Mouse (Mus musculus): ENCODE results near the gene Ifih1.

Gene Ifih1

GRCm38 (mm10) chr2:62627728-62628127, 18.3 kb downstream of the Ifih1 start:
- H3K9me3 ChIP-seq (ENCODE audit: low read length) = no peaks in the 10 kb centered on the region
- no peak for TF ChIP-seq NANOG (IDR thresholded peaks at IDR 0.05; ENCODE audit: borderline replicate concordance, low read length)
- peak; percentile 54 for TF ChIP-seq CTCF (conservative IDR thresholded peaks at IDR 0.05; ENCODE audit: low read length)
- TF ChIP-seq POU5F1 (IDR thresholded peaks at IDR 0.05; ENCODE audit: borderline replicate concordance, low read length) = no peak
- H3K36me3 ChIP-seq (ENCODE audit: insufficient read depth, low read length) = no peaks in the 10 kb centered on the region
- H3K4me3 ChIP-seq (replicated peaks; ENCODE audit: low read length) = no peak overlapping the region
- H3K27me3 ChIP-seq (ENCODE audit: insufficient read depth, low read length) = no peaks in the 10 kb centered on the region
- no peaks in the 10 kb centered on the region for H3K4me1 ChIP-seq (replicated peaks; ENCODE audit: low read depth, low read length)

- no peak for TF ChIP-seq POU5F1 (IDR thresholded peaks at IDR 0.05; ENCODE audit: borderline replicate concordance, low read length)
- TF ChIP-seq CTCF (conservative IDR thresholded peaks at IDR 0.05; ENCODE audit: low read length) = no peak
- TF ChIP-seq NANOG (IDR thresholded peaks at IDR 0.05; ENCODE audit: borderline replicate concordance, low read length) = no peak
- Histone ChIP-seq H3K9me3 (ENCODE audit: low read length) (no peaks in the 10 kb centered on the region), H3K4me3 (replicated peaks; ENCODE audit: low read length) (no peak overlapping the region), H3K36me3 (ENCODE audit: insufficient read depth, low read length) (no peaks in the 10 kb centered on the region), H3K27me3 (ENCODE audit: insufficient read depth, low read length) (no peaks in the 10 kb centered on the region), H3K4me1 (replicated peaks; ENCODE audit: low read depth, low read length) (no peaks in the 10 kb centered on the region)
Observed at GRCm38 (mm10) chr2:62623024-62623441, 23.0 kb downstream of the Ifih1 start.

GRCm38 (mm10) chr2:62619679-62620078, 26.4 kb downstream of the Ifih1 start:
- Histone ChIP-seq H3K4me3 (replicated peaks; ENCODE audit: low read length) (no peak overlapping the region), H3K9me3 (ENCODE audit: low read length) (no peaks in the 10 kb centered on the region), H3K4me1 (replicated peaks; ENCODE audit: low read depth, low read length) (no peaks in the 10 kb centered on the region), H3K36me3 (ENCODE audit: insufficient read depth, low read length) (no peaks in the 10 kb centered on the region), H3K27me3 (ENCODE audit: insufficient read depth, low read length) (no peaks in the 10 kb centered on the region)
- TF ChIP-seq NANOG (IDR thresholded peaks at IDR 0.05; ENCODE audit: borderline replicate concordance, low read length) = no peak
- TF ChIP-seq POU5F1 (IDR thresholded peaks at IDR 0.05; ENCODE audit: borderline replicate concordance, low read length) = no peak
- TF ChIP-seq CTCF (conservative IDR thresholded peaks at IDR 0.05; ENCODE audit: low read length) = no peak

- TF ChIP-seq POU5F1 (IDR thresholded peaks at IDR 0.05; ENCODE audit: borderline replicate concordance, low read length) (no peak), CTCF (conservative IDR thresholded peaks at IDR 0.05; ENCODE audit: low read length) (no peak), NANOG (IDR thresholded peaks at IDR 0.05; ENCODE audit: borderline replicate concordance, low read length) (no peak)
- H3K9me3 ChIP-seq (ENCODE audit: low read length) = no peaks in the 10 kb centered on the region
- no peak overlapping the region for H3K4me3 ChIP-seq (replicated peaks; ENCODE audit: low read length)
- no peaks in the 10 kb centered on the region for H3K27me3 ChIP-seq (ENCODE audit: insufficient read depth, low read length)
- no peaks in the 10 kb centered on the region for H3K36me3 ChIP-seq (ENCODE audit: insufficient read depth, low read length)
- no peaks in the 10 kb centered on the region for H3K4me1 ChIP-seq (replicated peaks; ENCODE audit: low read depth, low read length)
Observed at GRCm38 (mm10) chr2:62618934-62619341, 27.1 kb downstream of the Ifih1 start.

GRCm38 (mm10) chr2:62613133-62613532, 32.9 kb downstream of the Ifih1 start:
- Histone ChIP-seq H3K36me3 (ENCODE audit: insufficient read depth, low read length) (no peaks in the 10 kb centered on the region), H3K27me3 (ENCODE audit: insufficient read depth, low read length) (no peaks in the 10 kb centered on the region), H3K4me3 (replicated peaks; ENCODE audit: low read length) (no peak overlapping the region), H3K4me1 (replicated peaks; ENCODE audit: low read depth, low read length) (no peaks in the 10 kb centered on the region), H3K9me3 (ENCODE audit: low read length) (no peaks in the 10 kb centered on the region)
- TF ChIP-seq CTCF (conservative IDR thresholded peaks at IDR 0.05; ENCODE audit: low read length) = no peak
- TF ChIP-seq NANOG (IDR thresholded peaks at IDR 0.05; ENCODE audit: borderline replicate concordance, low read length) = no peak
- TF ChIP-seq POU5F1 (IDR thresholded peaks at IDR 0.05; ENCODE audit: borderline replicate concordance, low read length) = no peak

- no peaks in the 10 kb centered on the region for H3K9me3 ChIP-seq (ENCODE audit: low read length)
- H3K4me3 ChIP-seq (replicated peaks; ENCODE audit: low read length) = no peak overlapping the region
- no peaks in the 10 kb centered on the region for H3K27me3 ChIP-seq (ENCODE audit: insufficient read depth, low read length)
- no peaks in the 10 kb centered on the region for H3K36me3 ChIP-seq (ENCODE audit: insufficient read depth, low read length)
- TF ChIP-seq POU5F1 (IDR thresholded peaks at IDR 0.05; ENCODE audit: borderline replicate concordance, low read length) (no peak), CTCF (conservative IDR thresholded peaks at IDR 0.05; ENCODE audit: low read length) (no peak), NANOG (IDR thresholded peaks at IDR 0.05; ENCODE audit: borderline replicate concordance, low read length) (no peak)
- no peaks in the 10 kb centered on the region for H3K4me1 ChIP-seq (replicated peaks; ENCODE audit: low read depth, low read length)
Observed at GRCm38 (mm10) chr2:62606205-62606604, 39.9 kb downstream of the Ifih1 start.

GRCm38 (mm10) chr2:62603530-62603929, 42.5 kb downstream of the Ifih1 start:
- Histone ChIP-seq H3K9me3 (ENCODE audit: low read length) (no peaks in the 10 kb centered on the region), H3K36me3 (ENCODE audit: insufficient read depth, low read length) (no peaks in the 10 kb centered on the region), H3K27me3 (ENCODE audit: insufficient read depth, low read length) (no peaks in the 10 kb centered on the region), H3K4me3 (replicated peaks; ENCODE audit: low read length) (no peak overlapping the region), H3K4me1 (replicated peaks; ENCODE audit: low read depth, low read length) (no peaks in the 10 kb centered on the region)
- TF ChIP-seq POU5F1 (IDR thresholded peaks at IDR 0.05; ENCODE audit: borderline replicate concordance, low read length) (no peak), CTCF (conservative IDR thresholded peaks at IDR 0.05; ENCODE audit: low read length) (no peak), NANOG (IDR thresholded peaks at IDR 0.05; ENCODE audit: borderline replicate concordance, low read length) (no peak)

- Histone ChIP-seq H3K9me3 (ENCODE audit: low read length) (no peaks in the 10 kb centered on the region; the same call in 1 of the 2 replicates), H3K27me3 (ENCODE audit: insufficient read depth, low read length) (no peaks in the 10 kb centered on the region), H3K4me1 (replicated peaks; ENCODE audit: low read depth, low read length) (no peaks in the 10 kb centered on the region), H3K4me3 (replicated peaks; ENCODE audit: low read length) (no peak overlapping the region), H3K36me3 (ENCODE audit: insufficient read depth, low read length) (no peaks in the 10 kb centered on the region)
- TF ChIP-seq POU5F1 (IDR thresholded peaks at IDR 0.05; ENCODE audit: borderline replicate concordance, low read length) (no peak), NANOG (IDR thresholded peaks at IDR 0.05; ENCODE audit: borderline replicate concordance, low read length) (no peak), CTCF (conservative IDR thresholded peaks at IDR 0.05; ENCODE audit: low read length) (no peak)
Observed at GRCm38 (mm10) chr2:62596586-62596985, 49.5 kb downstream of the Ifih1 start.

- no peak overlapping the region for H3K4me3 ChIP-seq (replicated peaks; ENCODE audit: low read length)
- TF ChIP-seq NANOG (IDR thresholded peaks at IDR 0.05; ENCODE audit: borderline replicate concordance, low read length) (no peak), POU5F1 (IDR thresholded peaks at IDR 0.05; ENCODE audit: borderline replicate concordance, low read length) (no peak), CTCF (conservative IDR thresholded peaks at IDR 0.05; ENCODE audit: low read length) (no peak)
- no peaks in the 10 kb centered on the region for H3K4me1 ChIP-seq (replicated peaks; ENCODE audit: low read depth, low read length)
- H3K27me3 ChIP-seq (ENCODE audit: insufficient read depth, low read length) = no peaks in the 10 kb centered on the region
- H3K9me3 ChIP-seq (ENCODE audit: low read length) = no peaks in the 10 kb centered on the region; the same call in 1 of the 2 replicates
- no peaks in the 10 kb centered on the region for H3K36me3 ChIP-seq (ENCODE audit: insufficient read depth, low read length)
Observed at GRCm38 (mm10) chr2:62594491-62594890, 51.6 kb downstream of the Ifih1 start.
